Mouse (Mus musculus): ENCODE measurements around the gene Sap30. TPM values are rescaled to one million over a fixed set of nuclear protein-coding genes. Genes with fewer than 3 reads are reported as not detected.
A peak's percentile ranks its signal among the peaks of the same experiment; 100 is the strongest.
"Not testable (repeated sequence)": the region's sequence is repeated elsewhere in the genome, so short reads cannot be mapped to it uniquely, and the experiment has no call there.

Gene Sap30
- polyA plus RNA-seq (2016; fragmentation: Nextera tagmentation; extraction: Ambion mirVana): 26.9 and 27.8 TPM in 2 replicates

GRCm38 (mm10) chr8:57487441-57488155 is at the start of gene Sap30:
Sap30 (minus strand) TSS chr8:57487860.
- Histone ChIP-seq H3K4me2 (peak within 1 kb of the TSS; percentile 94), H3K36me3 (peaks cover 7% of the 10 kb centered on the region; the same call in 1 of the 2 replicates), H3K4me1 (peaks cover 39% of the 10 kb centered on the region), H3K27ac (peak within 1 kb of the TSS; percentile 94), H3K4me3 (peak within 1 kb of the TSS; percentile 89), H3K9ac (peak within 1 kb of the TSS; percentile 90), H3K27me3 (replicated peaks) (no peaks in the 10 kb centered on the region), H3K9me3 (replicated peaks) (no peaks in the 10 kb centered on the region)
- ATAC-seq: peak; percentile 96
- WGBS (ENCODE audit: insufficient replicate concordance): under 1% methylated on average over 65 of the region's 66 CpGs

GRCm38 (mm10) chr8:57536167-57536566 is 48.5 kb upstream of the Sap30 start:
- H3K27ac ChIP-seq: no peak overlapping the region
- no peaks in the 10 kb centered on the region for H3K4me1 ChIP-seq
- H3K9ac ChIP-seq: no peak overlapping the region
- no peaks in the 10 kb centered on the region for H3K27me3 ChIP-seq (replicated peaks)
- H3K36me3 ChIP-seq: peaks cover 28% of the 10 kb centered on the region
- ATAC-seq: no peak
- WGBS (ENCODE audit: insufficient replicate concordance): 81% methylated on average over 6 of the region's 6 CpGs
- H3K4me2 ChIP-seq: no peak overlapping the region
- H3K4me3 ChIP-seq: no peak overlapping the region
- no peaks in the 10 kb centered on the region for H3K9me3 ChIP-seq (replicated peaks)

- Histone ChIP-seq H3K4me3 (no peak overlapping the region), H3K9ac (no peak overlapping the region), H3K4me2 (no peak overlapping the region), H3K9me3 (replicated peaks) (no peaks in the 10 kb centered on the region), H3K27ac (no peak overlapping the region), H3K27me3 (replicated peaks) (no peaks in the 10 kb centered on the region), H3K36me3 (peaks cover 28% of the 10 kb centered on the region), H3K4me1 (peaks cover 5% of the 10 kb centered on the region; the same call in 1 of the 2 replicates)
- no peak for ATAC-seq
- WGBS (ENCODE audit: insufficient replicate concordance): 61% methylated on average over 4 of the region's 4 CpGs
These were observed 46.8 kb upstream of the Sap30 start for GRCm38 (mm10) chr8:57534495-57534894.

- WGBS (ENCODE audit: insufficient replicate concordance): 79% methylated on average over 4 of the region's 4 CpGs
- H3K4me3 ChIP-seq: no peak overlapping the region
These were observed 45.4 kb upstream of the Sap30 start for GRCm38 (mm10) chr8:57533106-57533505.

GRCm38 (mm10) chr8:57532223-57532622 is 44.6 kb upstream of the Sap30 start:
- WGBS (ENCODE audit: insufficient replicate concordance): 51% methylated on average over 2 of the region's 2 CpGs
- Histone ChIP-seq H3K4me3 (no peak overlapping the region), H3K9ac (no peak overlapping the region), H3K27me3 (replicated peaks) (no peaks in the 10 kb centered on the region), H3K27ac (no peak overlapping the region), H3K36me3 (peaks cover 30% of the 10 kb centered on the region), H3K9me3 (replicated peaks) (no peaks in the 10 kb centered on the region), H3K4me1 (peaks cover 5% of the 10 kb centered on the region; the same call in 1 of the 2 replicates), H3K4me2 (no peak overlapping the region)
- no peak for ATAC-seq

More at GRCm38 (mm10) chr8:57533106-57533505, 45.4 kb upstream of the Sap30 start:
- ATAC-seq: no peak
- Histone ChIP-seq H3K36me3 (peaks cover 28% of the 10 kb centered on the region), H3K27me3 (replicated peaks) (no peaks in the 10 kb centered on the region), H3K4me2 (no peak overlapping the region), H3K27ac (no peak overlapping the region), H3K9ac (no peak overlapping the region), H3K4me1 (peaks cover 5% of the 10 kb centered on the region; the same call in 1 of the 2 replicates), H3K9me3 (replicated peaks) (no peaks in the 10 kb centered on the region)

- Histone ChIP-seq H3K4me3 (no peak overlapping the region), H3K9me3 (replicated peaks) (no peaks in the 10 kb centered on the region), H3K4me2 (peak overlapping the region; percentile 27), H3K4me1 (peaks cover 5% of the 10 kb centered on the region; the same call in 1 of the 2 replicates), H3K27me3 (replicated peaks) (no peaks in the 10 kb centered on the region), H3K9ac (no peak overlapping the region; the same call in 1 of the 2 replicates), H3K27ac (no peak overlapping the region), H3K36me3 (peaks cover 22% of the 10 kb centered on the region)
- ATAC-seq: no peak
- 28% methylated on average over 15 of the region's 15 CpGs for WGBS (ENCODE audit: insufficient replicate concordance)
These were observed 43.1 kb upstream of the Sap30 start for GRCm38 (mm10) chr8:57530666-57531349.

GRCm38 (mm10) chr8:57530238-57530637 is 42.6 kb upstream of the Sap30 start:
- no peak overlapping the region for H3K4me2 ChIP-seq
- 81% methylated on average over 13 of the region's 13 CpGs for WGBS (ENCODE audit: insufficient replicate concordance)
- ATAC-seq: no peak

GRCm38 (mm10) chr8:57528036-57528435 is 40.4 kb upstream of the Sap30 start:
- no peak overlapping the region for H3K4me2 ChIP-seq
- H3K9ac ChIP-seq: no peak overlapping the region
- ATAC-seq: no peak
- peaks cover 5% of the 10 kb centered on the region; the same call in 1 of the 2 replicates for H3K4me1 ChIP-seq
- peaks cover 11% of the 10 kb centered on the region; the same call in 1 of the 2 replicates for H3K36me3 ChIP-seq
- no peak overlapping the region for H3K27ac ChIP-seq
- H3K27me3 ChIP-seq (replicated peaks): no peaks in the 10 kb centered on the region
- 82% methylated on average over 1 of the region's 1 CpGs for WGBS (ENCODE audit: insufficient replicate concordance)
- no peak overlapping the region for H3K4me3 ChIP-seq
- H3K9me3 ChIP-seq (replicated peaks): no peaks in the 10 kb centered on the region

More at GRCm38 (mm10) chr8:57530238-57530637, 42.6 kb upstream of the Sap30 start:
- no peak overlapping the region for H3K4me3 ChIP-seq
- peaks cover 18% of the 10 kb centered on the region for H3K36me3 ChIP-seq
- no peak overlapping the region for H3K27ac ChIP-seq
- no peaks in the 10 kb centered on the region for H3K9me3 ChIP-seq (replicated peaks)
- peaks cover 5% of the 10 kb centered on the region; the same call in 1 of the 2 replicates for H3K4me1 ChIP-seq
- no peak overlapping the region for H3K9ac ChIP-seq
- no peaks in the 10 kb centered on the region for H3K27me3 ChIP-seq (replicated peaks)

- no peak overlapping the region for H3K4me3 ChIP-seq
- peaks cover 50% of the 10 kb centered on the region for H3K4me1 ChIP-seq
- peak overlapping the region; percentile 57 for H3K9ac ChIP-seq
- H3K27ac ChIP-seq: peak overlapping the region; percentile 75
- H3K9me3 ChIP-seq (replicated peaks): no peaks in the 10 kb centered on the region
- no peaks in the 10 kb centered on the region for H3K27me3 ChIP-seq (replicated peaks)
- WGBS (ENCODE audit: insufficient replicate concordance): 38% methylated on average over 12 of the region's 12 CpGs
- peak; percentile 75 for ATAC-seq
- peak overlapping the region; percentile 48 for H3K4me2 ChIP-seq
- peaks cover 59% of the 10 kb centered on the region for H3K36me3 ChIP-seq
These were observed 32.6 kb upstream of the Sap30 start for GRCm38 (mm10) chr8:57520186-57520786.

GRCm38 (mm10) chr8:57517723-57518122 is 30.1 kb upstream of the Sap30 start:
- no peak overlapping the region for H3K4me3 ChIP-seq
- ATAC-seq: no peak
- H3K4me2 ChIP-seq: no peak overlapping the region
- H3K27me3 ChIP-seq (replicated peaks): no peaks in the 10 kb centered on the region
- WGBS (ENCODE audit: insufficient replicate concordance): 86% methylated on average over 3 of the region's 3 CpGs
- peaks cover 75% of the 10 kb centered on the region for H3K36me3 ChIP-seq
- H3K9ac ChIP-seq: no peak overlapping the region
- no peaks in the 10 kb centered on the region for H3K9me3 ChIP-seq (replicated peaks)
- H3K27ac ChIP-seq: no peak overlapping the region
- peaks cover 64% of the 10 kb centered on the region for H3K4me1 ChIP-seq

- H3K4me2 ChIP-seq; ATAC-seq; H3K9me3 ChIP-seq (replicated peaks); H3K27me3 ChIP-seq (replicated peaks); H3K9ac ChIP-seq; H3K4me3 ChIP-seq; H3K27ac ChIP-seq: not testable (repeated sequence)
- Histone ChIP-seq H3K4me1 (peaks cover 62% of the 10 kb centered on the region), H3K36me3 (peaks cover 69% of the 10 kb centered on the region)
- WGBS (ENCODE audit: insufficient replicate concordance): 90% methylated on average over 4 of the region's 5 CpGs
These were observed 29.0 kb upstream of the Sap30 start for GRCm38 (mm10) chr8:57516685-57517084.

Measured in liver, embryonic 12.5 days (tissue).